Mouse (Mus musculus): Measurements from ENCODE around the gene Igf1. TPM values are rescaled to one million over a fixed set of nuclear protein-coding genes. Genes with fewer than 3 reads are reported as not detected.

Igf1 gene
- polyA plus RNA-seq, 1 experiment = 0.48 TPM

DNA sequence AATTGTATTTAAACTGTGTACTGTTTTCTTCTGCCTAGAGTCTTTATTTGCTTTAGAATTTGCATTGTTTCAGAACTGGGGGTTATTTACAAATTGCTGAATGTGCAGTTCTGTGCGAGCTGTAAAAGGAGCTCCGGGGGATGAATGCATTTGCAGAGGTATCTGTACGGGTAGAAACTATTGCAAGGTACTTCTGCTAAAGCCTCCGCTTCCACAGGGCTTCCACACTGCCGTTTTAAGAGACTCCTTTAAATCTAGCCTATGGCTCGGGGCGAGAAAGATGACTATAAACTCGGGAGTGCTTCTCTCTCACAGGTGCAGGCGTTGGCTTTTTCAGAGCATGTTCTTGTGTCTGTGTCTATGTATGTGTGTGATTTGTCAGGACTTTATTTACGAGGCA lies 1.4 kb downstream of the Igf1 start:
- TF ChIP-seq MAX (IDR thresholded peaks at IDR 0.05; ENCODE audit: low read depth) (no peak), E2F4 (IDR thresholded peaks at IDR 0.05; ENCODE audit: insufficient read depth) (no peak), MYOD1 (IDR thresholded peaks at IDR 0.05; ENCODE audit: control insufficient read depth in 1 of 3, insufficient read length in 2 of 3, low read depth in 2 of 3) (no peak)
- no peaks in the 10 kb centered on the region for H3K27me3 ChIP-seq (ENCODE audit: control insufficient read depth, insufficient read depth, insufficient read length)
- no peak overlapping the region for H3ac ChIP-seq (ENCODE audit: control insufficient read depth, insufficient read length)
- H3K4me2 ChIP-seq (ENCODE audit: low read depth) = peak overlapping the region; percentile 92
- H3K36me3 ChIP-seq (ENCODE audit: control insufficient read depth, insufficient read depth) = no peaks in the 10 kb centered on the region
- H3K79me2 ChIP-seq (ENCODE audit: control insufficient read depth, insufficient read depth) = no peaks in the 10 kb centered on the region
- H3K4me3 ChIP-seq = peak overlapping the region; percentile 22

DNA sequence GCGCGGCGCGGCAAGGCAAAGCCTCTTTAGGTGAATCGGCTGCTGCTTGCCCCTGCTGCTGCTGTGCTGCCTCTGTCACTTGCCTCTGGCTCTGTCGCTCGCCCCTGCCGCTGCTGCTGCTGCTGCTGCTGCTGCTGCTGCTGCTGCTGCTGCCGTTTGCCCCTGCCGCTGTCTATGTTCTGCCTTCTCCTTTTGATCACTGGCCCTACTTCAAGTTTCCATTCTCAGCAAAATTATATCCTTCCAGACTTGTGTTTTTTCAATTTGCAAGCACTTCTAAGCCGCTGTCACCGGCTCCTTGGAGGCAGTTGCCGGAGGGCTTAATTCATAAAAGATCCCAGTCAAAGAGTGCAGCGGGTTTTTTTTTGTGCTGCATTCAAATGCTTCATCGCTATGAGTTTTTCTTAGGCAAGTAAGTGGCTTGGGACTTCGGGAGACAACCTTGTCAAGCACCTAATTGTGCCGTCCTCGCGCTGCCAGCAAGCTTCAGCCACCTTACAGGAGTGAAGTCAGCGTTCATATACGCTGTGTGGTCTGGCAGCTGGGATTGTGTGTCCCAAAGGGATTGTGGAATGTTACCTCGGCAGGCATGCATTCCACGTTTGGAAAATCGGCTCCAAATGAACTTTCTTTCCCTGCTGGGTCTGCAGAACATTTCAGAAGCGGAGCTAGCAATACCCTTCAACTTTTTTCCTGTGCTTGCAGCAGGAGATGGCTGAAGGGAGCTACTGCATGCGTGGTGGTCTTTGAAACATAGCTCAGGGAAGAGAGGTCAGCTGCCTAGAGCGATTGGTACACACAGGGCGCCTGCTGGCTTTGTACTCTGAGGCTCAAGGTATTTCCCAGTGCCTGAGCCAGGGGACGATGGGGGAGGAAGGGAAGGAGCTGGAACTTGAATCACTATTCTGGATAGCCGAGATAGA lies 2.4 kb downstream of the Igf1 start:
- peak overlapping the region; percentile 92 for H3K4me2 ChIP-seq (ENCODE audit: low read depth)
- H3ac ChIP-seq (ENCODE audit: control insufficient read depth, insufficient read length) = no peak overlapping the region
- H3K79me2 ChIP-seq (ENCODE audit: control insufficient read depth, insufficient read depth) = no peaks in the 10 kb centered on the region
- no peaks in the 10 kb centered on the region for H3K27me3 ChIP-seq (ENCODE audit: control insufficient read depth, insufficient read depth, insufficient read length)
- H3K4me3 ChIP-seq = peak overlapping the region; percentile 22
- H3K36me3 ChIP-seq (ENCODE audit: control insufficient read depth, insufficient read depth) = no peaks in the 10 kb centered on the region
- TF ChIP-seq POLR2AphosphoS2 (IDR thresholded peaks at IDR 0.05; ENCODE audit: insufficient read length, low read depth) (no peak), MYOD1 (IDR thresholded peaks at IDR 0.05; ENCODE audit: control insufficient read depth in 1 of 3, insufficient read length in 2 of 3, low read depth in 2 of 3) (peak in 1 of 3 experiments; percentile 11)

DNA sequence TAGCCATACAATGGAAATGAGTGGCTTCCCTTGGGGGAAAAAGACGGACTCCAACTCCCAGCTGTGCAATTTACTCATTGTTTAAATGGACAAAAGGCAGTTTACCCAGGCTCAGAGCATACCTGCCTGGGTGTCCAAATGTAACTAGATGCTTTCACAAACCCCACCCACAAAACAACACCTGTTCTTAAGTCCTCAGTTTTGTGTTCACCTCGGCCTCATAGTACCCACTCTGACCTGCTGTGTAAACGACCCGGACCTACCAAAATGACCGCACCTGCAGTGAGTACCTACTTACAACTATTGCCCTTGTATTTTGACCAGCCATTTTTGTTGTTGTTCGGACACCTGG lies 3.0 kb downstream of the Igf1 start:
- TF ChIP-seq POLR2A (IDR thresholded peaks at IDR 0.05; ENCODE audit: insufficient read length, low read depth) (no peak), MYOG (IDR thresholded peaks at IDR 0.05; ENCODE audit: control insufficient read depth in 1 of 3, insufficient read depth in 1 of 3, insufficient read length in 2 of 3, low read depth in 2 of 3) (no peak), MAX (IDR thresholded peaks at IDR 0.05; ENCODE audit: low read depth) (no peak), E2F4 (IDR thresholded peaks at IDR 0.05; ENCODE audit: insufficient read depth) (no peak), CEBPB (IDR thresholded peaks at IDR 0.05; ENCODE audit: insufficient read depth, poor library complexity, severe bottlenecking) (no peak), TCF12 (IDR thresholded peaks at IDR 0.05; ENCODE audit: insufficient read depth, poor library complexity, severe bottlenecking) (no peak), USF1 (IDR thresholded peaks at IDR 0.05; ENCODE audit: low read depth) (no peak), TCF3 (IDR thresholded peaks at IDR 0.05; ENCODE audit: insufficient read length, low read depth) (no peak), SRF (IDR thresholded peaks at IDR 0.05; ENCODE audit: control insufficient read depth, insufficient read length, low read depth) (no peak), POLR2AphosphoS2 (IDR thresholded peaks at IDR 0.05; ENCODE audit: insufficient read length, low read depth) (no peak), REST (IDR thresholded peaks at IDR 0.05; ENCODE audit: insufficient read depth, insufficient read length) (no peak), MYOD1 (IDR thresholded peaks at IDR 0.05; ENCODE audit: control insufficient read depth in 1 of 3, insufficient read length in 2 of 3, low read depth in 2 of 3) (no peak)
- Histone ChIP-seq H3K36me3 (ENCODE audit: control insufficient read depth, insufficient read depth) (no peaks in the 10 kb centered on the region), H3K27me3 (ENCODE audit: control insufficient read depth, insufficient read depth, insufficient read length) (no peaks in the 10 kb centered on the region), H3ac (ENCODE audit: control insufficient read depth, insufficient read length) (no peak overlapping the region), H3K79me2 (ENCODE audit: control insufficient read depth, insufficient read depth) (no peaks in the 10 kb centered on the region), H3K4me2 (ENCODE audit: low read depth) (peak overlapping the region; percentile 92), H3K4me3 (peak overlapping the region; percentile 22)

DNA sequence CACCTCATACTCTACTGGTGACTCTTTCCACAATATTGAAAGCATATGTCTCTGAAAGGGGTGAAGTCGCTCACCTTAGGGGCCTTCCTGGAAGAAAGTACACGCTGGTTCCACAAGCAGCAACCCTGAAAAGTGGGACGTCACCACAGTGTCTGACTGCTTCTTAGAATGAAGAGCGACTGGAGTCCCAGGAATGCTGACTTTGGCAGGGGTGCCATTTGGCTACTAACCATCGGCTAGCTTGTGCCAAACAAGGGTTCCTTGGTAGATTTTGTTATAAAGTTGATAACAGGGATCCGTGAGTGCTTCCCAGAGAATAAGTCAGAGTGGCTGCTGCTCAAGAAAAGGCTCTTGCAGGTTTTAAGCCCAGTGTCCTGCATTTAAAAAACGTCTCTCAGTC lies 4.8 kb downstream of the Igf1 start:
- no peak overlapping the region for H3ac ChIP-seq (ENCODE audit: control insufficient read depth, insufficient read length)
- TF ChIP-seq TCF12 (IDR thresholded peaks at IDR 0.05; ENCODE audit: insufficient read depth, poor library complexity, severe bottlenecking) = no peak
- no peak overlapping the region for H3K4me2 ChIP-seq (ENCODE audit: low read depth)
- no peaks in the 10 kb centered on the region for H3K79me2 ChIP-seq (ENCODE audit: control insufficient read depth, insufficient read depth)
- H3K27me3 ChIP-seq (ENCODE audit: control insufficient read depth, insufficient read depth, insufficient read length) = no peaks in the 10 kb centered on the region
- H3K36me3 ChIP-seq (ENCODE audit: control insufficient read depth, insufficient read depth) = no peaks in the 10 kb centered on the region
- no peak overlapping the region for H3K4me3 ChIP-seq

DNA sequence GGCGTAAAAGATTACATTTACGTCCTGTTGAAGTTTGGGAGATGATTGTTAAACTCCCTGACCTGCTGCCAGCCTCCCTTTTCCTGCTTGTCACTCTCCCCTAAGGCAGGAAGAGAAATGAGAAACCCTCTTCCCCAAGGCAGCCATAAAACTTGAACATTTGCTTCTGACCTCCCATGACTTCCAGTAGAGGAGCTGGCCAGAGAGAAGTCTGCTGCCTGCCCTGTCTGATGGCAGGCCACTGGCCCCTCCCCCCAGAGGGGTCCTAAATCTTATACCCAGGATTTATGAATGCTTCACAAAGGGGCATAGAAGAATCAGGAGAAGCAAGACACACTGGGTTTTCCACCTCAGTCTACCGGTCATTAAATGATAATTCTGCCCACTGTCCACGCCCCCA lies 5.3 kb downstream of the Igf1 start:
- Histone ChIP-seq H3K4me3 (no peak overlapping the region), H3K36me3 (ENCODE audit: control insufficient read depth, insufficient read depth) (no peaks in the 10 kb centered on the region), H3ac (ENCODE audit: control insufficient read depth, insufficient read length) (no peak overlapping the region), H3K27me3 (ENCODE audit: control insufficient read depth, insufficient read depth, insufficient read length) (no peaks in the 10 kb centered on the region), H3K4me2 (ENCODE audit: low read depth) (no peak overlapping the region), H3K79me2 (ENCODE audit: control insufficient read depth, insufficient read depth) (no peaks in the 10 kb centered on the region)
- no peak for TF ChIP-seq MYOD1 (IDR thresholded peaks at IDR 0.05; ENCODE audit: control insufficient read depth in 1 of 3, insufficient read length in 2 of 3, low read depth in 2 of 3)
- no peak for TF ChIP-seq TCF3 (IDR thresholded peaks at IDR 0.05; ENCODE audit: insufficient read length, low read depth)
- no peak for TF ChIP-seq MYOG (IDR thresholded peaks at IDR 0.05; ENCODE audit: control insufficient read depth in 1 of 3, insufficient read depth in 1 of 3, insufficient read length in 2 of 3, low read depth in 2 of 3)
- TF ChIP-seq E2F4 (IDR thresholded peaks at IDR 0.05; ENCODE audit: insufficient read depth) = no peak
- no peak for TF ChIP-seq REST (IDR thresholded peaks at IDR 0.05; ENCODE audit: insufficient read depth, insufficient read length)
- TF ChIP-seq SRF (IDR thresholded peaks at IDR 0.05; ENCODE audit: control insufficient read depth, insufficient read length, low read depth) = no peak
- TF ChIP-seq TCF12 (IDR thresholded peaks at IDR 0.05; ENCODE audit: insufficient read depth, poor library complexity, severe bottlenecking) = no peak
- no peak for TF ChIP-seq CEBPB (IDR thresholded peaks at IDR 0.05; ENCODE audit: insufficient read depth, poor library complexity, severe bottlenecking)

Data from myocyte (in vitro differentiated cells).